Mouse (Mus musculus) spleen, adult 2 months (tissue): ENCODE measurements around the gene Lce1l.

Source experiments
- CTCF ChIP-seq: fragments of 200-500 bp; IDR thresholded peaks from 2 replicates; pipeline ENCODE4 v1.5.1; 2011; ENCODE audit warnings: mild to moderate bottlenecking, inconsistent platforms; ENCODE audit not compliant: insufficient read depth, insufficient read length, insufficient replicate concordance; ENCODE audit errors: extremely low read depth
- POLR2A ChIP-seq: fragments of 200-500 bp; IDR thresholded peaks from 2 replicates; pipeline ENCODE4 v1.6.1; 2011; ENCODE audit warnings: low read depth, low read length, inconsistent platforms

DNA sequence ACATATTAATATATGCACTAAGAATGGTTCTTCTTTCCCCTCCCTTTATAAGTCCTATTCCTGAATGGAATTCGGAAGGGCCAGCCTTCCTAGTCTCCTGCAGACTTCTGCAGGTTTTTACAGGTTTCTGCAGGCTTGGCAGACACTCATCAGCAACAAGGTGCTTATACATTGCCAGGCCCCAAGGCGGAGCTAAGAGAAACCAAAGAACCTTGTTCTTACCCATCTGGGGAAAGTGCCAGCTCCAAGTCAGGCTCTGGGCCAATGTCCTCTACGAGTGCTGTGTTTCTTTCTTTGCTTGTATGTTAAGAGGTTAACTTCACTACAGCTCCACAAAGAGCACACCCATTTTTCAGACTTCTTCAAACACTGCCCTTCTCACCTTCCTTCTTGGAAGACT is 43.0 kb upstream of the Lce1l start:
- TF ChIP-seq POLR2A (no peak), CTCF (no peak)
